Mouse (Mus musculus) lung, adult 2 months (tissue): Measurements from ENCODE around the gene Tpo.

Experiments used
- CTCF ChIP-seq: fragments of 200-500 bp; IDR thresholded peaks from 2 replicates; pipeline ENCODE4 v1.5.1; 2011; ENCODE audit warnings: mild to moderate bottlenecking, low read length, control low read depth; ENCODE audit not compliant: insufficient read depth
- POLR2A ChIP-seq: fragments of 200-500 bp; IDR thresholded peaks from 2 replicates; pipeline ENCODE4 v1.6.1; 2011; ENCODE audit warnings: low read depth, mild to moderate bottlenecking, control low read depth, low read length, borderline replicate concordance; ENCODE audit errors: extremely low read depth

GRCm38 (mm10) chr12:30027721-30028340 is 104.6 kb downstream of the Tpo start:
- TF ChIP-seq POLR2A (no peak), CTCF (no peak)
